Mouse (Mus musculus) embryonic facial prominence, embryonic 15.5 days (tissue): ENCODE measurements around the gene Nup205. TPM values are rescaled to one million over a fixed set of nuclear protein-coding genes. Genes with fewer than 3 reads are reported as not detected.

Experiments
- ATAC-seq: fragments of 200-750 bp; cut with Nextera tagmentation; 2 replicates; pipeline ENCODE4 v1.8.0; 2017; ENCODE audit warnings: low read depth, moderate TSS enrichment; ENCODE audit not compliant: insufficient number of reproducible peaks, low FRiP score, low TSS enrichment
- H3K27ac ChIP-seq: fragments of 300-500 bp; sonication (generic); replicated peaks from 2 replicates; pipeline ENCODE4 v1.5.1; 2015; ENCODE audit warnings: mild to moderate bottlenecking, inconsistent platforms
- H3K27me3 ChIP-seq: fragments of 300-500 bp; sonication (generic); 2 replicates; pipeline ENCODE4 v1.6.1; 2015; ENCODE audit warnings: inconsistent platforms
- H3K36me3 ChIP-seq: fragments of 300-500 bp; sonication (generic); 2 replicates; pipeline ENCODE4 v1.6.1; 2015; ENCODE audit warnings: mild to moderate bottlenecking, inconsistent platforms
- H3K4me1 ChIP-seq: fragments of 300-500 bp; sonication (generic); 2 replicates; pipeline ENCODE4 v1.6.1; 2015; ENCODE audit warnings: inconsistent platforms
- H3K4me2 ChIP-seq: fragments of 300-500 bp; sonication (generic); replicated peaks from 2 replicates; pipeline ENCODE4 v1.6.1; 2015; ENCODE audit warnings: mild to moderate bottlenecking, inconsistent platforms
- H3K4me3 ChIP-seq: fragments of 300-500 bp; sonication (generic); replicated peaks from 2 replicates; pipeline ENCODE4 v1.5.1; 2015; ENCODE audit warnings: mild to moderate bottlenecking, inconsistent platforms
- H3K9ac ChIP-seq: fragments of 300-500 bp; sonication (generic); 2 replicates; pipeline ENCODE4 v1.6.1; 2015; ENCODE audit warnings: inconsistent platforms
- H3K9me3 ChIP-seq: fragments of 300-500 bp; sonication (generic); replicated peaks from 2 replicates; pipeline ENCODE4 v1.6.1; 2016; ENCODE audit warnings: inconsistent platforms
- WGBS: fragments of 180-500 bp; shearing (Covaris S2); methylation state at CpG from one replicate; pipeline ENCODE4 v1.1.7; 2015; 5-methylcytosine and 5-hydroxymethylcytosine counted together
- polyA plus RNA-seq: library from polyadenylated mRNA; unstranded; fragments of >200 nt; fragmentation: Nextera tagmentation; extraction: Ambion mirVana; gene quantifications from 2 replicates; pipeline ENCODE4 v1.2.1, GENCODE M21; 2015

Gene Nup205
- polyA plus RNA-seq, 1 experiment from 2014 or later, result 29.0 TPM

DNA sequence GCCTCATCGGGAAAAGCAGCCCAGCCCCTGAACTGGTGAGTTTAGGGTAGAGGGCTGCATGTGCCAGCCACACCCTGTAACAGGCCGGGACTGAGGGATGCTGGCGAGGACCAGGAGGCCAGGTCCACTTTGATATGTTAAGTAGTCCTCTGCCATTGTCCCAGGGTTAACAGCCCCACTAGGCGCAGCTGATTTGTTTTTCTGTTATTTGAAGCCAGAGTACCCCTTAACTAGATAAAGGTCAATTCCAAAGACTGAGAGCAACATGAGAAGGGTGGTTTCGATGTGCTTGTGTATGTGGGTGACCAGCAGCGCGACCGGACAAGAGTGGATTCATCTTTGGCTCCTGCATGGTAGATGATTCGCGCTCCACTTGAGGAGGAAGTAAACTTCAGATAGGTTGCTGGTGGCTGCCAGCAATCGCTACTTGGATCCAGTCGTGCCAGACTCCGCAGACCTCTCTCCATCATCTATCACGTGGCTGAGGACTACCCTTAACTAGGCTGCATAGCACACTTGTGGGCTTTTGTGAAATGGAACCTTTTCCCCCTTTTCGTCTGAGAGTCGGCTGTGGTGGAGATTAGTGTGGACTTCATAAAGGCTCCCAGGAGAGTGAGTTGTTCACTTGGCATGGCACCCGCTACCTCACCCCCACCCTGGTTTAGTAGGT lies 74.7 kb downstream of the Nup205 start:
- Histone ChIP-seq H3K27ac (no peak overlapping the region), H3K9ac (no peak overlapping the region), H3K9me3 (no peaks in the 10 kb centered on the region), H3K27me3 (no peaks in the 10 kb centered on the region), H3K4me2 (peak overlapping the region; percentile 61), H3K4me3 (peak overlapping the region; percentile 80), H3K36me3 (no peaks in the 10 kb centered on the region; the same call in 1 of the 2 replicates), H3K4me1 (peaks cover 36% of the 10 kb centered on the region)
- 69% methylated on average over 17 of the region's 17 CpGs for WGBS
- ATAC-seq, result peak; percentile 23; the same call in 1 of the 2 replicates

DNA sequence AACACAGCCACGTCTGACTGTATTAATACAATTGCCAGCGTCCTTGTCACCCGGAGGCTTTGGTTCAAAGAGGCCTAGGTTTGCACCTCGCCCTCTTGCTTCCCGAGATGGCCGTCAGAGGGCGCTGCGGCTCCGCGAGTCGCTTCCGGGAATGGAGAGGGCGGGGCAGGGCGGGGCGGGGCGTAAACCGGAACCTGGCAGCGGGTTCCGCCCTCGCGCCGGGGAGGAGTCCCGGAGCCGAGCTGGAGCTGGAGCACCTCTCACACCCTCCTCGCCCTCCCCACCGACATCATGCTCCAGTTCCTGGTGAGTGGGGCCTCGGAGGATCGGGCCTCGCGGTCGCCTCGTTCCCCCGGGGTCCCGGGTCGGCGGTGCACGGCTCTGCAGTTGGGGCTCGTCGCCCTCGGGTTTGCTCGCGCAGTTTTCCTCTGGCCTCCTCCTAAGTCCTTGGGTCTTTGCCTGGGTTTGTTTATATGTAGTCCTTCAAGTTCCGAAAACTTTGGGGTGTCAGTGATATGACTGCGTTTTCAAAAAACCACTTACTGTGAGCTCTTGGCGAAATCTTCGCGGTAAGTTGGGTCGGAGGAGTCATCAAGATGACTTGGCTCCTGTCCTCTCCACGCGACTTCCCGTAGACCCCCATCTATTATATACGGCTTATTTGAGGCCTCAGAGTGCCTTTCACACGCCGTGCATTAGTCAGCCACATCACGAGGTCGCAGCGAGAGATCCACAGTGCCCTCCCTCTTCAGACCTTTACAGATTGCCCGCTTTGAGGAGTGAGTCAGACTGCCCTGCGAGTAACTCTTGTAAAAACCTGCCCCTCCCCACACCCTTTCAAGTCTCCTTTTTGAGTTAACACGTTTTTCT lies 75.5 kb downstream of the Nup205 start:
- H3K4me1 ChIP-seq, result peaks cover 42% of the 10 kb centered on the region
- under 1% methylated on average over 59 of the region's 60 CpGs for WGBS
- peak overlapping the region; percentile 61 for H3K4me2 ChIP-seq
- H3K36me3 ChIP-seq, result no peaks in the 10 kb centered on the region; the same call in 1 of the 2 replicates
- peak overlapping the region; percentile 75 for H3K9ac ChIP-seq
- no peaks in the 10 kb centered on the region for H3K27me3 ChIP-seq
- peak; percentile 91 for ATAC-seq
- no peaks in the 10 kb centered on the region for H3K9me3 ChIP-seq
- peak overlapping the region; percentile 80 for H3K4me3 ChIP-seq
- H3K27ac ChIP-seq, result peak overlapping the region; percentile 90

DNA sequence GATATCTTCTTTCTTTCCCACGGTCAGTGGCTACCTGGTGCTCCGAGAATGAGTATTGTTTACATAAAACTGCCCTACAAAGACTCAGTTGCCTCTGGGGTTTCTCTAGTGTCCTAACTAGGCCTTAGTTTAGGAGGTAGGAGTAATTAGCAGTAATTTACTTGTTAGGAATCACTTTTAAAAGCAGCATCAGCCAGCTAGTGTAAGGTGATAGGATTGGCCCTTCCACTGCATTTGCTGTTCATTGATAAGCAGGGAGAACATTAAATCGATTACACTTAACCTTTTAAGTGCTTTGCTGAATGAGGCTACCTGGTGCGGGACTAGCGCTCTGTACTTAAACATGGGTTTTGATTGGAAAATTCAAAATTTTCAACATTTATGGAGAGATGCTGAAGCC lies 76.3 kb downstream of the Nup205 start:
- Histone ChIP-seq H3K36me3 (no peaks in the 10 kb centered on the region), H3K9ac (no peak overlapping the region; the same call in 1 of the 2 replicates), H3K27ac (peak overlapping the region; percentile 90; the same call in 1 of the 2 replicates), H3K4me3 (peak overlapping the region; percentile 80), H3K4me2 (peak overlapping the region; percentile 61), H3K27me3 (no peaks in the 10 kb centered on the region), H3K4me1 (peaks cover 47% of the 10 kb centered on the region), H3K9me3 (no peaks in the 10 kb centered on the region)
- ATAC-seq, result no peak
- WGBS, result 35% methylated on average over 5 of the region's 5 CpGs

DNA sequence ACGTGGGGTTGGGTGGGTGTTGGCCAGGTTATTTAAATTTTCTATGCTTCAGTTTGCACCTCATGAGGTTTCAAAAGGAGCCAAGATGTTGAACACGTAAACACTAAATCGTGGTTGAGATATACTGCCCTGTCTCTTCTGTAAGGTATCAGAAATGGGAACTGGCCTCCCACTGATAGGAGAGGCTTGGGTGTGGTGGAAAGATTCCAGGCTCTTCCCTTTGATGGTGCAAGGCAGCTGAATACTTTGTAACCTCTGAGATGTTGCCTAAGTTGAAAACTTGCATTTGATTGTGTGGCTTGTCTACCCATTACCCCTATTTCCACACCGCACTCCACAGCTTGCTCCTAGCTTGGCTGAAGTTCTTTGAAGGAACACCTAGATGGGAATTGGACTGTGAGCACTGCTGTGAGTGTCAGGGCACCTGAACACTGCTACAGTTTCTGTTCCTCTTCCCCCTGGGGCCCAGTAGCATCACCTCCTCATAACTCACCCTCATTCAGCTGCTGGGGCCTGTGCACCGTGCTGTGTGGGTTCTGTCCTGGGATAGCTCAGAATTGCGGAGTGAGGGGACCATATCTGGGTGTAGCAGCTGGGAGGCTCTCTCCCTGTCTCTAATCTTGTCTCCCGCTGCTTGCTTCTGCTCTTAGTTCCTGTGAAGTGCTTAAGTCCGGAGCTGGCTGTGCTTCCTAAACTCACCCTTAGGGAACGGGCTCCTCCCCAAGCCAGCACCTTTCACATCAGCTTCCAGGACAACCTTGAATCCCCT lies 77.1 kb downstream of the Nup205 start:
- Histone ChIP-seq H3K4me3 (peak overlapping the region; percentile 80), H3K27ac (peak overlapping the region; percentile 28)

DNA sequence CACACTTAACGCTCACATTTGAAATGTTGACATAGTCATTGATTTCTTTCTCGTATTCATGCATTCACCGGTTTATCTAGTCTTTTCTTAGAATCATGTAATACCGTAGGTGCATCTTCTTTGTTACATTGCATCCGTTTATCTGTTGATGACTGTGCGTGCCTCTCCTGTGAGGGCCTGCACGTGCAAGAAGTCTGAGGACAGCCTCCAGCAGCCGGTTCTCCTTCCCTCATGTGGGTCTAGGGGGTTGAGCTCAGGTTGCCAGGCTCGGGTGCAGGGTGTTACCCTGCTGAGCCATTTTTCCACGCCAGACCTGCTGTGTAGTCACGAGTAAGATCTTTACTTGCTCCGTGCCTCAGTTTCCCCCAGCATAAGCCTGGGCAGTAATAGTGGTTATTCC lies 77.8 kb downstream of the Nup205 start:
- H3K9ac ChIP-seq, result no peak overlapping the region
- peak overlapping the region; percentile 61 for H3K4me2 ChIP-seq
- H3K27ac ChIP-seq, result no peak overlapping the region
- H3K4me1 ChIP-seq, result peaks cover 47% of the 10 kb centered on the region
- H3K9me3 ChIP-seq, result no peaks in the 10 kb centered on the region
- H3K27me3 ChIP-seq, result no peaks in the 10 kb centered on the region
- no peaks in the 10 kb centered on the region for H3K36me3 ChIP-seq
- no peak for ATAC-seq
- WGBS, result 45% methylated on average over 12 of the region's 12 CpGs
- H3K4me3 ChIP-seq, result peak overlapping the region; percentile 16; the same call in 1 of the 2 replicates

More for the DNA sequence above, 77.1 kb downstream of the Nup205 start:
- Histone ChIP-seq H3K36me3 (no peaks in the 10 kb centered on the region), H3K4me1 (peaks cover 47% of the 10 kb centered on the region), H3K27me3 (no peaks in the 10 kb centered on the region), H3K9me3 (no peaks in the 10 kb centered on the region), H3K9ac (0 out of 2 replicates have a peak overlapping the region, but pooled peaks have one; percentile 18), H3K4me2 (peak overlapping the region; percentile 61)
- no peak for ATAC-seq
- WGBS, result 40% methylated on average over 9 of the region's 9 CpGs

DNA sequence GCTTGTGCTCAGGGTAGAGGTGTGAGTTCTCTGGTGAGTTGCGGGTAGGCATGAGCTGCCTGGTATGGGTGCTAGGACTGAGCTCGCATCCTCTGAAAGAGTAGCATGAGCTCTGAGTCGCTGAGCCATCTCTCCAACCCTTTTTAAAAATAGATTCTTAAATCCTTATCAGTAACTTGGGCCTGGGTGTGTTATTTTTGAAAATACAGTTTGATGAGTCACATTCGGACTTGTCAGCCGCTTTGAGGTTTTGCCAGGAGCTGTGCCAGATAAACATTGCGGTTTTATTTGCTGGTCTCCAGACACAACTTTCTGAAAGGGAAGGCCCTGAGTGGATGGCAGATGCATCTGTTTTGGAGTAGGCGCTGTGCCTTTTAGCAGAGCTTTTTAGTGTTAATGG lies 79.5 kb downstream of the Nup205 start:
- WGBS, result 54% methylated on average over 7 of the region's 7 CpGs
- no peak overlapping the region for H3K4me2 ChIP-seq

GRCm38 (mm10) chr6:35257626-35258190 lies 80.5 kb downstream of the Nup205 start:
- ATAC-seq, result no peak
- H3K9ac ChIP-seq, result no peak overlapping the region
- H3K4me3 ChIP-seq, result no peak overlapping the region
- no peak overlapping the region for H3K27ac ChIP-seq
- no peaks in the 10 kb centered on the region for H3K27me3 ChIP-seq
- peaks cover 25% of the 10 kb centered on the region for H3K36me3 ChIP-seq
- H3K4me2 ChIP-seq, result 0 out of 2 replicates have a peak overlapping the region, but pooled peaks have one; percentile 4
- peaks cover 47% of the 10 kb centered on the region for H3K4me1 ChIP-seq
- H3K9me3 ChIP-seq, result no peaks in the 10 kb centered on the region
- 50% methylated on average over 13 of the region's 13 CpGs for WGBS

More for the DNA sequence above, 79.5 kb downstream of the Nup205 start:
- Histone ChIP-seq H3K27ac (no peak overlapping the region), H3K4me3 (no peak overlapping the region), H3K9ac (no peak overlapping the region), H3K36me3 (peaks cover 17% of the 10 kb centered on the region; the same call in 1 of the 2 replicates), H3K9me3 (no peaks in the 10 kb centered on the region), H3K27me3 (no peaks in the 10 kb centered on the region), H3K4me1 (peaks cover 47% of the 10 kb centered on the region)
- no peak for ATAC-seq

- H3K4me3 ChIP-seq, result no peak overlapping the region
- peaks cover 40% of the 10 kb centered on the region for H3K4me1 ChIP-seq
- H3K27me3 ChIP-seq, result no peaks in the 10 kb centered on the region
- no peak for ATAC-seq
- no peak overlapping the region for H3K27ac ChIP-seq
- no peak overlapping the region for H3K4me2 ChIP-seq
- H3K9ac ChIP-seq, result no peak overlapping the region
- WGBS, result 90% methylated on average over 2 of the region's 2 CpGs
- peaks cover 38% of the 10 kb centered on the region for H3K36me3 ChIP-seq
- no peaks in the 10 kb centered on the region for H3K9me3 ChIP-seq
These were observed 81.7 kb downstream of the Nup205 start for GRCm38 (mm10) chr6:35258922-35259321.

GRCm38 (mm10) chr6:35259526-35259925 lies 82.3 kb downstream of the Nup205 start:
- Histone ChIP-seq H3K9me3 (no peaks in the 10 kb centered on the region), H3K27ac (no peak overlapping the region), H3K36me3 (peaks cover 41% of the 10 kb centered on the region), H3K27me3 (no peaks in the 10 kb centered on the region), H3K4me2 (no peak overlapping the region), H3K4me3 (no peak overlapping the region), H3K9ac (no peak overlapping the region), H3K4me1 (peaks cover 34% of the 10 kb centered on the region)
- ATAC-seq, result no peak
- WGBS, result 66% methylated on average over 5 of the region's 5 CpGs

DNA sequence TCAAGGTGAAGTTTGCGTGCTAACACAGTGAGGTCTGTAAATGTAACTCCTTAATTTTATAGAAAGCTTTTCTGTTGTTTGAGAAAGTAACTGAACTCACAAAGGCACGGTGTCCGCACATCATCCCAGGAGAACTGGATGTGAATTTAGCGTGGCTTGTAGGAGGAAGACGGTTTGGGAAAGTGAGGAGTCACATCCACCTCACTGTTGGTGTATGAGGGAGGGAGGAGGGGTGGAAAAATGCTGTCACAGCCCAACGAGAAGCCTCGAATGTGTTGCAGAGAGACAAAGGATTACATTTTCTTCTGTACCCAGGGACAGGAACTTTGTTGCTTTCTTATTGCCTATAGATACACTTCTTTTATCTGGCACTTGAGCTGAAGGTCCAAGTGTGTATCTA lies 83.3 kb downstream of the Nup205 start:
- ATAC-seq, result no peak
- H3K9ac ChIP-seq, result no peak overlapping the region
- no peak overlapping the region for H3K27ac ChIP-seq
- H3K4me2 ChIP-seq, result no peak overlapping the region
- H3K4me3 ChIP-seq, result no peak overlapping the region
- 78% methylated on average over 7 of the region's 7 CpGs for WGBS
- peaks cover 24% of the 10 kb centered on the region for H3K4me1 ChIP-seq
- H3K27me3 ChIP-seq, result no peaks in the 10 kb centered on the region
- no peaks in the 10 kb centered on the region for H3K9me3 ChIP-seq
- H3K36me3 ChIP-seq, result peaks cover 41% of the 10 kb centered on the region
